Mouse (Mus musculus): Measurements from ENCODE around the gene Tex26. TPM values are rescaled to one million over a fixed set of nuclear protein-coding genes. Genes with fewer than 3 reads are reported as not detected.

The Tex26 gene
- polyA plus RNA-seq, 1 experiment = not detected

- no peak for DNase-seq (ENCODE audit: low read depth in 1 of 2, low spot score in 2 of 2)
- Histone ChIP-seq H3K36me3 (ENCODE audit: control insufficient read depth, insufficient read depth, low read length) (no peaks in the 10 kb centered on the region), H3K4me3 (ENCODE audit: extremely low read depth, insufficient read depth, insufficient read length) (no peak overlapping the region), H3K27me3 (ENCODE audit: control insufficient read depth, insufficient read depth, low read length) (no peaks in the 10 kb centered on the region), H3K27ac (ENCODE audit: insufficient read depth, low read length) (no peak overlapping the region), H3K4me1 (ENCODE audit: control insufficient read depth, insufficient read depth, insufficient read length) (no peaks in the 10 kb centered on the region)
- TF ChIP-seq CTCF (IDR thresholded peaks at IDR 0.05; ENCODE audit: extremely low read depth, insufficient read depth, insufficient read length, insufficient replicate concordance) (no peak), POLR2A (IDR thresholded peaks at IDR 0.05; ENCODE audit: low read depth, low read length) (no peak)
- 93% methylated on average over 13 of the region's 13 CpGs for WGBS
These were observed 70.9 kb downstream of the Tex26 start for GRCm38 (mm10) chr5:149510323-149510722.

- Histone ChIP-seq H3K4me3 (ENCODE audit: extremely low read depth, insufficient read depth, insufficient read length) (no peak overlapping the region), H3K36me3 (ENCODE audit: control insufficient read depth, insufficient read depth, low read length) (no peaks in the 10 kb centered on the region), H3K27me3 (ENCODE audit: control insufficient read depth, insufficient read depth, low read length) (no peaks in the 10 kb centered on the region), H3K27ac (ENCODE audit: insufficient read depth, low read length) (no peak overlapping the region), H3K4me1 (ENCODE audit: control insufficient read depth, insufficient read depth, insufficient read length) (no peaks in the 10 kb centered on the region)
- no peak for DNase-seq (ENCODE audit: low read depth in 1 of 2, low spot score in 2 of 2)
- TF ChIP-seq CTCF (IDR thresholded peaks at IDR 0.05; ENCODE audit: extremely low read depth, insufficient read depth, insufficient read length, insufficient replicate concordance) (no peak), POLR2A (IDR thresholded peaks at IDR 0.05; ENCODE audit: low read depth, low read length) (no peak)
- WGBS = 87% methylated on average over 3 of the region's 3 CpGs
These were observed 73.2 kb downstream of the Tex26 start for GRCm38 (mm10) chr5:149512695-149513094.

DNA sequence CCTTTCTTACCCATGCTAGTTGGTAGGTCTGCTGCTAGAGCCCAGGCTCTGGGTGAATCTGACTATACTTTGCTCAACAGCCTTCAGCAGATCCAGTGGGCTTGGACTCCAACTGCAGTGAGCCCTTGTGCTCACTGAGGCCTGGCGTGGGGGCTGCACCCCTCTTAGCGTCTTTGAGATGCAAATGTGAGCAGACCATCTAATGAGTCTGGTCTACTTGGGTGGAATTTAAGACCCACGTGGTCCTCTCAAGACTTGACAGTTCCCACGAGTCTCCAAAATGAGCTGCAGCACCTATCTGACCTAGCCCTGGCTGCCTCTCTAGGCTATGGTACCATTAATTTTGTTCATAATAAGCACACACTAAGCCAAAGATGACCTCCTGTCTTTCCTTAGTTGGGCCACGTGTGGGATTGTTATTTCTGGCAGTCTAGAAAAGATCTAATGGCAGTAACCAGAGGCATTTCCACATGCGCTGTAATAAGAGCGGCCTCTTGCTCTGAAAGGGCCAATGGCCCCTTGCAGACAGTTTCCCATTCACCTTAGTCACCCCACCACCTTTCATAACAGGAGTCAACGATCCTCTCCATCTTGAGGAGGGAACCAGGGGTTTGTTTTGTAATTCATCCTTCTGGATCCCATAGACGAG is 74.1 kb downstream of the Tex26 start:
- Histone ChIP-seq H3K4me3 (ENCODE audit: extremely low read depth, insufficient read depth, insufficient read length) (no peak overlapping the region), H3K27ac (ENCODE audit: insufficient read depth, low read length) (no peak overlapping the region), H3K4me1 (ENCODE audit: control insufficient read depth, insufficient read depth, insufficient read length) (no peaks in the 10 kb centered on the region), H3K27me3 (ENCODE audit: control insufficient read depth, insufficient read depth, low read length) (no peaks in the 10 kb centered on the region), H3K36me3 (ENCODE audit: control insufficient read depth, insufficient read depth, low read length) (no peaks in the 10 kb centered on the region)
- 70% methylated on average over 9 of the region's 9 CpGs for WGBS
- no peak for TF ChIP-seq CTCF (IDR thresholded peaks at IDR 0.05; ENCODE audit: extremely low read depth, insufficient read depth, insufficient read length, insufficient replicate concordance)
- TF ChIP-seq POLR2A (IDR thresholded peaks at IDR 0.05; ENCODE audit: low read depth, low read length) = no peak
- no peak for DNase-seq (ENCODE audit: low read depth in 1 of 2, low spot score in 2 of 2)

GRCm38 (mm10) chr5:149514087-149514671 is 74.7 kb downstream of the Tex26 start:
- H3K27me3 ChIP-seq (ENCODE audit: control insufficient read depth, insufficient read depth, low read length) = no peaks in the 10 kb centered on the region
- no peaks in the 10 kb centered on the region for H3K36me3 ChIP-seq (ENCODE audit: control insufficient read depth, insufficient read depth, low read length)
- 38% methylated on average over 14 of the region's 14 CpGs for WGBS
- DNase-seq (ENCODE audit: low read depth in 1 of 2, low spot score in 2 of 2) = no peak
- no peaks in the 10 kb centered on the region for H3K4me1 ChIP-seq (ENCODE audit: control insufficient read depth, insufficient read depth, insufficient read length)
- TF ChIP-seq CTCF (IDR thresholded peaks at IDR 0.05; ENCODE audit: extremely low read depth, insufficient read depth, insufficient read length, insufficient replicate concordance) (no peak), POLR2A (IDR thresholded peaks at IDR 0.05; ENCODE audit: low read depth, low read length) (no peak)
- H3K27ac ChIP-seq (ENCODE audit: insufficient read depth, low read length) = no peak overlapping the region
- no peak overlapping the region for H3K4me3 ChIP-seq (ENCODE audit: extremely low read depth, insufficient read depth, insufficient read length)

DNA sequence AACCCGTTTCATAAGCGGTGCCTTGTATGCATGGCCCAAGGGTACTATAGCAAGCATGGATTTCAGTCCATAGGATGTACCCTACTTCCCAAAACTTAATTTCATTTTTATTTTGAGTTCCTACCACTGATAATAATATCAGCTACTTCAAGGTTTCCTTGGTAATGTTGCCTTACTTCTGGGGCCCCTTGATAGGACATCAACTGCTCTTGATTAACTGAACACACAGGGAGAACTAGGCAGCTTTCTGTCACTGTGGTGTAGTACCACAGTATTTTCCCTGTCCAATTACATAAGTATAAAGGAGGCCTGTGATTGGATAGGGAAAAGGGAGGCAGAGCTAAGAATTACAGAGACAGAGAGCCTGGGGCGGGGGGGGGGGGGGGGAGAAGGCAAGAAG is 75.4 kb downstream of the Tex26 start:
- H3K36me3 ChIP-seq (ENCODE audit: control insufficient read depth, insufficient read depth, low read length) = no peaks in the 10 kb centered on the region
- no peaks in the 10 kb centered on the region for H3K27me3 ChIP-seq (ENCODE audit: control insufficient read depth, insufficient read depth, low read length)
- H3K4me3 ChIP-seq (ENCODE audit: extremely low read depth, insufficient read depth, insufficient read length) = no peak overlapping the region
- no peaks in the 10 kb centered on the region for H3K4me1 ChIP-seq (ENCODE audit: control insufficient read depth, insufficient read depth, insufficient read length)
- no peak for DNase-seq (ENCODE audit: low read depth in 1 of 2, low spot score in 2 of 2)
- H3K27ac ChIP-seq (ENCODE audit: insufficient read depth, low read length) = no peak overlapping the region
- TF ChIP-seq CTCF (IDR thresholded peaks at IDR 0.05; ENCODE audit: extremely low read depth, insufficient read depth, insufficient read length, insufficient replicate concordance) (no peak), POLR2A (IDR thresholded peaks at IDR 0.05; ENCODE audit: low read depth, low read length) (no peak)
- WGBS = 73% methylated on average over 3 of the region's 3 CpGs

DNA sequence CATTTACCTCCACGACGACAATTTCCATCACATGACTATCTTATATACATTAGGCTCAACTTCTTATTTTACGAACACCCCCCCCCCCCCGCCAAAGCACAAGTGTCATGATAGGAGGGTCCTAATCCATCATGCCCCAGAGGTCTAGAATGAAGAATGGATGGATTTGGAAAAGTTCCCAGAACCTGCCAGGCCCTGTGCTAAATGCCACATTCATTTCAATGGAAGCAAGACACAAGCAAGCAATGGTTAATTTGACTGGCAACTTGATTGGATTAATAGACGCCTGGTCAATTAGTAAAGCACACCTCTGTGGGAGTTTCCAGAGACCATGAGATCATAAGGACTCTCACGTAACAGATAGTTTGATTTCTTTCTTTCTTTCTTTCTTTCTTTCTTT is 77.7 kb downstream of the Tex26 start:
- Histone ChIP-seq H3K4me3 (ENCODE audit: extremely low read depth, insufficient read depth, insufficient read length) (no peak overlapping the region), H3K27me3 (ENCODE audit: control insufficient read depth, insufficient read depth, low read length) (no peaks in the 10 kb centered on the region), H3K4me1 (ENCODE audit: control insufficient read depth, insufficient read depth, insufficient read length) (no peaks in the 10 kb centered on the region), H3K27ac (ENCODE audit: insufficient read depth, low read length) (no peak overlapping the region), H3K36me3 (ENCODE audit: control insufficient read depth, insufficient read depth, low read length) (no peaks in the 10 kb centered on the region)
- DNase-seq (ENCODE audit: low read depth in 1 of 2, low spot score in 2 of 2) = no peak
- TF ChIP-seq POLR2A (IDR thresholded peaks at IDR 0.05; ENCODE audit: low read depth, low read length) (no peak), CTCF (IDR thresholded peaks at IDR 0.05; ENCODE audit: extremely low read depth, insufficient read depth, insufficient read length, insufficient replicate concordance) (no peak)
- WGBS = 87% methylated on average over 6 of the region's 6 CpGs

Other genes with a start within 250 kb of the Tex26 start
- gene Alox5ap, start 174.9 kb upstream of the Tex26 start, polyA plus RNA-seq (2012; rRNA removed) = 62.6 and 67.4 TPM in 2 replicates
- 0.57 and 1.1 TPM in 2 replicates for gene Medag, start 27.9 kb upstream of the Tex26 start, polyA plus RNA-seq (2012; rRNA removed)
- gene Wdr95, start 89.0 kb downstream of the Tex26 start, polyA plus RNA-seq (2012; rRNA removed) = 0.40 and 0.49 TPM in 2 replicates
- gene Hsph1, start 196.7 kb downstream of the Tex26 start, polyA plus RNA-seq (2012; rRNA removed) = 7.7 and 9.5 TPM in 2 replicates
- 2.2 and 2.3 TPM in 2 replicates for gene B3glct, start 238.6 kb downstream of the Tex26 start, polyA plus RNA-seq (2012; rRNA removed)